Comparison of ENCODE assay signal across 21 mouse cellular contexts in genomic region chr6:32153170-32153569, GRCm38 (mm10).
DNase-seq lines count a peak whose midpoint lies in the region; ATAC-seq lines count a peak whose summit lies in the region.
"Had no signal": no experiment of that assay in that cellular context is flagged by ENCODE, and none has a peak within 500 bp of the region (broad histone marks: within the 10 kb centered on the region; RNA-seq: fewer than 3 reads in every experiment).

No protein-coding gene starts in this region.

- H3K9me3 ChIP-seq in forebrain, embryonic 13.5 days (replicated peaks) = no peaks in the 10 kb centered on the region
- no peaks in the 10 kb centered on the region for H3K9me3 ChIP-seq in forebrain, embryonic 10.5 days
- no peaks in the 10 kb centered on the region for H3K9me3 ChIP-seq in midbrain, embryonic 14.5 days (ENCODE audit: control insufficient read depth, low read length)
- no peaks in the 10 kb centered on the region for H3K9me3 ChIP-seq in midbrain, embryonic 15.5 days
- H3K9me3 ChIP-seq in hindbrain, embryonic 12.5 days (replicated peaks) = no peaks in the 10 kb centered on the region
- H3K9me3 ChIP-seq in neural tube, embryonic 14.5 days (ENCODE audit: control insufficient read depth, low read length) = no peaks in the 10 kb centered on the region
- H3K9me3 ChIP-seq: embryonic facial prominence, embryonic 12.5 days; heart, embryonic 13.5 days; liver, embryonic 13.5 days; lung, embryonic 15.5 days had no signal

- H3K27ac ChIP-seq in forebrain, embryonic 13.5 days = no peak overlapping the region
- no peak overlapping the region for H3K27ac ChIP-seq in forebrain, embryonic 10.5 days
- peak overlapping the region; percentile 32; the same call in 1 of the 2 replicates for H3K27ac ChIP-seq in midbrain, embryonic 14.5 days (replicated peaks; ENCODE audit: low read depth, low read length)
- no peak overlapping the region for H3K27ac ChIP-seq in midbrain, embryonic 15.5 days
- H3K27ac ChIP-seq in hindbrain, embryonic 12.5 days = 0 out of 2 replicates have a peak overlapping the region, but pooled peaks have one; percentile 14
- H3K27ac ChIP-seq in neural tube, embryonic 14.5 days (ENCODE audit: low read depth, low read length) = no peak overlapping the region
- H3K27ac ChIP-seq: embryonic facial prominence, embryonic 12.5 days; heart, embryonic 13.5 days; kidney, postnatal 0 days; layer of hippocampus, adult 2 months; left cerebral cortex, adult 2 months; liver, embryonic 13.5 days; lung, embryonic 15.5 days had no signal

- no peak overlapping the region for H3K4me2 ChIP-seq in forebrain, embryonic 13.5 days
- H3K4me2 ChIP-seq in midbrain, embryonic 14.5 days (ENCODE audit: low read length) = no peak overlapping the region
- no peak overlapping the region for H3K4me2 ChIP-seq in midbrain, embryonic 15.5 days
- H3K4me2 ChIP-seq in hindbrain, embryonic 12.5 days (replicated peaks) = no peak overlapping the region
- H3K4me2 ChIP-seq in neural tube, embryonic 14.5 days (ENCODE audit: low read depth, low read length) = no peak overlapping the region
- H3K4me2 ChIP-seq: embryonic facial prominence, embryonic 12.5 days; heart, embryonic 13.5 days; liver, embryonic 13.5 days; lung, embryonic 15.5 days had no signal

- no peak for DNase-seq in forebrain, embryonic 10.5 days (ENCODE audit: extremely low spot score, low spot score)
- no peak for DNase-seq in midbrain, embryonic 14.5 days
- no peak for DNase-seq in thymus, postnatal 14 days
- DNase-seq: adrenal gland, adult 8-10 months; cerebellum, adult 11 months; cerebellum, postnatal 25 days; heart, postnatal 36 days; kidney, adult 11 months; liver, embryonic 13.5 days; right cerebral cortex, adult 18-20 months; thymus, adult 2 months had no signal

- H3K27me3 ChIP-seq in forebrain, embryonic 13.5 days = no peaks in the 10 kb centered on the region
- H3K27me3 ChIP-seq in forebrain, embryonic 10.5 days (ENCODE audit: poor library complexity, severe bottlenecking) = no peaks in the 10 kb centered on the region
- no peaks in the 10 kb centered on the region for H3K27me3 ChIP-seq in midbrain, embryonic 14.5 days (ENCODE audit: control insufficient read depth, insufficient read depth, low read length)
- no peaks in the 10 kb centered on the region for H3K27me3 ChIP-seq in midbrain, embryonic 15.5 days (replicated peaks)
- no peaks in the 10 kb centered on the region for H3K27me3 ChIP-seq in hindbrain, embryonic 12.5 days
- H3K27me3 ChIP-seq in neural tube, embryonic 14.5 days (ENCODE audit: control insufficient read depth, insufficient read depth, low read length) = no peaks in the 10 kb centered on the region
- H3K27me3 ChIP-seq: embryonic facial prominence, embryonic 12.5 days; heart, embryonic 13.5 days; liver, embryonic 13.5 days; lung, embryonic 15.5 days had no signal

- peak; percentile 50; the same call in 1 of the 2 replicates for ATAC-seq in forebrain, embryonic 13.5 days
- ATAC-seq in midbrain, embryonic 14.5 days (ENCODE audit: low FRiP score, low TSS enrichment) = no peak
- no peak for ATAC-seq in midbrain, embryonic 15.5 days (replicated peaks)
- peak; percentile 79 for ATAC-seq in hindbrain, embryonic 12.5 days (ENCODE audit: low FRiP score)
- peak; percentile 70 for ATAC-seq in neural tube, embryonic 14.5 days (ENCODE audit: low read depth)

- H3K36me3 ChIP-seq in forebrain, embryonic 13.5 days (ENCODE audit: poor library complexity, severe bottlenecking) = peaks cover 35% of the 10 kb centered on the region
- H3K36me3 ChIP-seq in forebrain, embryonic 10.5 days (replicated peaks) = no peaks in the 10 kb centered on the region
- H3K36me3 ChIP-seq in midbrain, embryonic 14.5 days (ENCODE audit: control insufficient read depth, insufficient read depth, low read length) = peaks cover 17% of the 10 kb centered on the region; the same call in 1 of the 2 replicates
- 0 out of 2 replicates have a peak, but pooled peaks cover 5% of the 10 kb centered on the region for H3K36me3 ChIP-seq in midbrain, embryonic 15.5 days (replicated peaks)
- 0 out of 2 replicates have a peak, but pooled peaks cover 3% of the 10 kb centered on the region for H3K36me3 ChIP-seq in hindbrain, embryonic 12.5 days
- peaks cover 11% of the 10 kb centered on the region for H3K36me3 ChIP-seq in neural tube, embryonic 14.5 days (ENCODE audit: control insufficient read depth, insufficient read depth, low read length)
- H3K36me3 ChIP-seq: embryonic facial prominence, embryonic 12.5 days; liver, embryonic 13.5 days; lung, embryonic 15.5 days had no signal

- H3K9ac ChIP-seq in forebrain, embryonic 13.5 days = no peak overlapping the region
- no peak overlapping the region for H3K9ac ChIP-seq in midbrain, embryonic 14.5 days (replicated peaks; ENCODE audit: low read length)
- no peak overlapping the region for H3K9ac ChIP-seq in midbrain, embryonic 15.5 days
- no peak overlapping the region for H3K9ac ChIP-seq in hindbrain, embryonic 12.5 days
- no peak overlapping the region for H3K9ac ChIP-seq in neural tube, embryonic 14.5 days (replicated peaks; ENCODE audit: low read depth, low read length)
- H3K9ac ChIP-seq: embryonic facial prominence, embryonic 12.5 days; heart, embryonic 13.5 days; liver, embryonic 13.5 days; lung, embryonic 15.5 days had no signal

- no peaks in the 10 kb centered on the region for H3K4me1 ChIP-seq in forebrain, embryonic 13.5 days
- H3K4me1 ChIP-seq in forebrain, embryonic 10.5 days = peaks cover 7% of the 10 kb centered on the region; the same call in 1 of the 2 replicates
- no peaks in the 10 kb centered on the region for H3K4me1 ChIP-seq in midbrain, embryonic 14.5 days (ENCODE audit: control insufficient read depth, insufficient read depth, low read length)
- no peaks in the 10 kb centered on the region for H3K4me1 ChIP-seq in midbrain, embryonic 15.5 days
- peaks cover 19% of the 10 kb centered on the region for H3K4me1 ChIP-seq in hindbrain, embryonic 12.5 days
- H3K4me1 ChIP-seq in neural tube, embryonic 14.5 days (ENCODE audit: control insufficient read depth, insufficient read depth, low read length) = peaks cover 3% of the 10 kb centered on the region; the same call in 1 of the 2 replicates
- H3K4me1 ChIP-seq: embryonic facial prominence, embryonic 12.5 days; heart, embryonic 13.5 days; liver, embryonic 13.5 days; lung, embryonic 15.5 days had no signal

- WGBS in forebrain, embryonic 13.5 days = 75% methylated on average over 4 of the region's 4 CpGs
- WGBS in forebrain, embryonic 10.5 days = 94% methylated on average over 4 of the region's 4 CpGs
- 82% methylated on average over 4 of the region's 4 CpGs for WGBS in midbrain, embryonic 14.5 days
- 78% methylated on average over 4 of the region's 4 CpGs for WGBS in midbrain, embryonic 15.5 days
- WGBS in hindbrain, embryonic 12.5 days = 55% methylated on average over 4 of the region's 4 CpGs
- 44% methylated on average over 4 of the region's 4 CpGs for WGBS in neural tube, embryonic 14.5 days

- no peak overlapping the region for H3K4me3 ChIP-seq in forebrain, embryonic 13.5 days
- no peak overlapping the region for H3K4me3 ChIP-seq in forebrain, embryonic 10.5 days
- no peak overlapping the region for H3K4me3 ChIP-seq in midbrain, embryonic 14.5 days (replicated peaks; ENCODE audit: low read depth, low read length)
- H3K4me3 ChIP-seq in midbrain, embryonic 15.5 days = no peak overlapping the region
- no peak overlapping the region for H3K4me3 ChIP-seq in hindbrain, embryonic 12.5 days
- H3K4me3 ChIP-seq in neural tube, embryonic 14.5 days (ENCODE audit: low read depth, low read length) = no peak overlapping the region
- H3K4me3 ChIP-seq: embryonic facial prominence, embryonic 12.5 days; heart, embryonic 13.5 days; layer of hippocampus, adult 2 months; left cerebral cortex, adult 2 months; liver, embryonic 13.5 days; lung, embryonic 15.5 days had no signal

Comparison
In these comparisons a context has a peak if more than half of its experiments do, and no peak if none do; other contexts are left out.
1. H3K27ac ChIP-seq: peak in midbrain, embryonic 14.5 days (single experiment) and hindbrain, embryonic 12.5 days (single experiment); none in forebrain, embryonic 13.5 days (single experiment), forebrain, embryonic 10.5 days (single experiment), midbrain, embryonic 15.5 days (single experiment) and neural tube, embryonic 14.5 days (single experiment).
2. ATAC-seq: peak in forebrain, embryonic 13.5 days (single experiment), hindbrain, embryonic 12.5 days (single experiment) and neural tube, embryonic 14.5 days (single experiment); none in midbrain, embryonic 14.5 days (single experiment) and midbrain, embryonic 15.5 days (single experiment).